Mouse (Mus musculus) regulatory T cell (primary cell): ENCODE results near the gene Gm20388.

ENCODE experiments used
- in situ Hi-C: fragments of 300-600 bp; cut with MboI, MseI; formaldehyde crosslinking; loops from one replicate; pipeline ENCODE4 v1.15.1; 2025; ENCODE audit warnings: high pct_unique_total_duplicates

Gm20388 gene

GRCm38 (mm10) chr8:120288122-120288908 lies 377.7 kb downstream of the Gm20388 start:
- in situ Hi-C loops, result no loop called here

- in situ Hi-C loops, result no loop called here
These were observed 378.6 kb downstream of the Gm20388 start for GRCm38 (mm10) chr8:120289191-120289590.

GRCm38 (mm10) chr8:120289698-120290181 lies 379.1 kb downstream of the Gm20388 start:
- in situ Hi-C loops, result no loop called here

- in situ Hi-C loops, result no loop called here
These were observed 380.0 kb downstream of the Gm20388 start for GRCm38 (mm10) chr8:120290614-120291013.

GRCm38 (mm10) chr8:120291650-120292049 lies 381.0 kb downstream of the Gm20388 start:
- in situ Hi-C loops, result no loop called here

- in situ Hi-C loops, result no loop called here
These were observed 381.9 kb downstream of the Gm20388 start for GRCm38 (mm10) chr8:120292316-120293107.

- in situ Hi-C loops, result no loop called here
These were observed 383.0 kb downstream of the Gm20388 start for GRCm38 (mm10) chr8:120293421-120294357.

GRCm38 (mm10) chr8:120294982-120295870 lies 384.6 kb downstream of the Gm20388 start:
- in situ Hi-C loops, result no loop called here

GRCm38 (mm10) chr8:120297000-120297399 lies 386.4 kb downstream of the Gm20388 start:
- in situ Hi-C loops, result no loop called here

- in situ Hi-C loops, result no loop called here
These were observed 388.2 kb downstream of the Gm20388 start for GRCm38 (mm10) chr8:120298601-120299532.

- in situ Hi-C loops, result no loop called here
These were observed 390.0 kb downstream of the Gm20388 start for GRCm38 (mm10) chr8:120300601-120301141.

- in situ Hi-C loops, result no loop called here
These were observed 392.5 kb downstream of the Gm20388 start for GRCm38 (mm10) chr8:120302941-120303675.

- in situ Hi-C loops, result no loop called here
These were observed 393.5 kb downstream of the Gm20388 start for GRCm38 (mm10) chr8:120304097-120304496.

GRCm38 (mm10) chr8:120305800-120306385 lies 395.3 kb downstream of the Gm20388 start:
- in situ Hi-C loops, result no loop called here

GRCm38 (mm10) chr8:120307103-120307502 lies 396.5 kb downstream of the Gm20388 start:
- in situ Hi-C loops, result no loop called here

GRCm38 (mm10) chr8:120307528-120307927 lies 396.9 kb downstream of the Gm20388 start:
- in situ Hi-C loops, result no loop called here

GRCm38 (mm10) chr8:120308131-120308530 lies 397.5 kb downstream of the Gm20388 start:
- in situ Hi-C loops, result no loop called here

- in situ Hi-C loops, result no loop called here
These were observed 397.9 kb downstream of the Gm20388 start for GRCm38 (mm10) chr8:120308553-120308952.
